Mouse (Mus musculus) cerebellum, adult 11-12 months (tissue): Measurements from ENCODE around the gene Caly.
A peak's percentile ranks its signal among the peaks of the same experiment; 100 is the strongest.

Experiments
- DNase-seq: peaks from one replicate; pipeline ENCODE4 v3.0.0; 2022

Gene Caly

GRCm38 (mm10) chr7:140036281-140037170 is 45.8 kb downstream of the Caly start, which contains the start of the genes Zfp511 and Tubgcp2:
TSS of gene Zfp511 (plus strand) at chr7:140036391.
TSS of gene Tubgcp2 (minus strand) at chr7:140036669.
- peak; percentile 95 for DNase-seq

GRCm38 (mm10) chr7:140035456-140035855 is 46.9 kb downstream of the Caly start:
- no peak for DNase-seq

- no peak for DNase-seq
Measured at GRCm38 (mm10) chr7:140033386-140033785, 49.0 kb downstream of the Caly start.

- DNase-seq, result no peak
Measured at GRCm38 (mm10) chr7:140032366-140032765, 50.0 kb downstream of the Caly start.

GRCm38 (mm10) chr7:140031771-140032170 is 50.6 kb downstream of the Caly start:
- DNase-seq, result no peak
